Mouse (Mus musculus) c-Kit-positive CD71-positive TER-119-negative erythroid progenitor cells, embryonic 14.5 days (primary cell): ENCODE data around the gene Ptx4.
A peak's percentile ranks its signal among the peaks of the same experiment; 100 is the strongest.

ENCODE experiments used
- DNase-seq: peaks from one replicate; pipeline ENCODE4 v3.0.0-alpha.2; 2013; ENCODE audit warnings: low read depth

Gene Ptx4

GRCm38 (mm10) chr17:25120406-25120805, at the start of gene Ptx4:
Gene Ptx4, plus strand, starts transcription at chr17:25120760.
- DNase-seq: no peak

GRCm38 (mm10) chr17:25076906-25077305, 43.7 kb upstream of the Ptx4 start:
- no peak for DNase-seq

- no peak for DNase-seq
Measured at GRCm38 (mm10) chr17:25077771-25078372, 42.7 kb upstream of the Ptx4 start.

- DNase-seq: no peak
Measured at GRCm38 (mm10) chr17:25080210-25080609, 40.4 kb upstream of the Ptx4 start.

GRCm38 (mm10) chr17:25080960-25081381, 39.6 kb upstream of the Ptx4 start:
- DNase-seq: no peak

- DNase-seq: no peak
Measured at GRCm38 (mm10) chr17:25082081-25082847, 38.3 kb upstream of the Ptx4 start.

- no peak for DNase-seq
Measured at GRCm38 (mm10) chr17:25082887-25083286, 37.7 kb upstream of the Ptx4 start.

GRCm38 (mm10) chr17:25083444-25083931, 37.1 kb upstream of the Ptx4 start, which contains the start of gene Tmem204:
Gene Tmem204, minus strand, starts transcription at chr17:25083591.
- no peak for DNase-seq

- no peak for DNase-seq
Measured at GRCm38 (mm10) chr17:25084835-25085385, 35.6 kb upstream of the Ptx4 start.

GRCm38 (mm10) chr17:25086724-25087123, 33.8 kb upstream of the Ptx4 start:
- DNase-seq: no peak

- peak; percentile 20 for DNase-seq
Measured at GRCm38 (mm10) chr17:25089158-25089557, 31.4 kb upstream of the Ptx4 start.

GRCm38 (mm10) chr17:25090450-25090849, 30.1 kb upstream of the Ptx4 start:
- no peak for DNase-seq

- DNase-seq: no peak
Measured at GRCm38 (mm10) chr17:25096221-25096620, 24.3 kb upstream of the Ptx4 start.

GRCm38 (mm10) chr17:25100052-25100451, 20.5 kb upstream of the Ptx4 start:
- no peak for DNase-seq

GRCm38 (mm10) chr17:25101338-25101737, 19.2 kb upstream of the Ptx4 start:
- DNase-seq: no peak

GRCm38 (mm10) chr17:25107786-25108185, 12.8 kb upstream of the Ptx4 start:
- DNase-seq: no peak

GRCm38 (mm10) chr17:25109578-25109977, 11.0 kb upstream of the Ptx4 start:
- no peak for DNase-seq

GRCm38 (mm10) chr17:25110590-25110989, 10.0 kb upstream of the Ptx4 start:
- no peak for DNase-seq

- no peak for DNase-seq
Measured at GRCm38 (mm10) chr17:25111220-25111619, 9.3 kb upstream of the Ptx4 start.

GRCm38 (mm10) chr17:25111739-25112422, 8.7 kb upstream of the Ptx4 start:
- no peak for DNase-seq

- DNase-seq: no peak
Measured at GRCm38 (mm10) chr17:25112423-25112810, 8.1 kb upstream of the Ptx4 start.

- DNase-seq: no peak
Measured at GRCm38 (mm10) chr17:25114908-25115645, 5.5 kb upstream of the Ptx4 start.
